Mouse (Mus musculus) megakaryocyte, embryonic 14.5 days (primary cell): ENCODE data around the gene Upf2. TPM values are rescaled to one million over a fixed set of nuclear protein-coding genes. Genes with fewer than 3 reads are reported as not detected.
"Not testable (repeated sequence)": the region's sequence is repeated elsewhere in the genome, so short reads cannot be mapped to it uniquely, and the experiment has no call there.

Experiments
- H3K27me3 ChIP-seq: replicated peaks from 2 replicates; pipeline ENCODE3; 2012; ENCODE audit warnings: inconsistent platforms
- H3K36me3 ChIP-seq: replicated peaks from 2 replicates; pipeline ENCODE3; 2012; ENCODE audit warnings: low read length, inconsistent platforms, mixed read lengths
- H3K4me1 ChIP-seq: 2 replicates; pipeline ENCODE4 v1.6.1; 2012; ENCODE audit warnings: inconsistent platforms
- H3K4me3 ChIP-seq: replicated peaks from 2 replicates; pipeline ENCODE3; 2012; ENCODE audit warnings: moderate library complexity, mild to moderate bottlenecking, inconsistent platforms
- H3K9me3 ChIP-seq: 2 replicates; pipeline ENCODE4 v1.6.1; 2012; ENCODE audit warnings: inconsistent platforms
- FLI1 ChIP-seq: IDR thresholded peaks from 2 replicates; pipeline ENCODE4 v1.6.1; 2012; ENCODE audit warnings: low read length, inconsistent platforms, mixed read lengths
- GATA1 ChIP-seq: IDR thresholded peaks from 3 replicates; pipeline ENCODE4 v1.6.1; 2012; ENCODE audit warnings: mixed read lengths, low read length, inconsistent platforms, borderline replicate concordance
- polyA plus RNA-seq: library from polyadenylated mRNA; stranded (reverse); fragments of >175 nt; gene quantifications from 2 replicates; pipeline ENCODE4 v1.2.3, GENCODE M21; 2012; ENCODE audit warnings: low replicate concordance; ENCODE audit not compliant: insufficient read depth

Gene Upf2
- polyA plus RNA-seq, 1 experiment = 2.7 TPM

DNA sequence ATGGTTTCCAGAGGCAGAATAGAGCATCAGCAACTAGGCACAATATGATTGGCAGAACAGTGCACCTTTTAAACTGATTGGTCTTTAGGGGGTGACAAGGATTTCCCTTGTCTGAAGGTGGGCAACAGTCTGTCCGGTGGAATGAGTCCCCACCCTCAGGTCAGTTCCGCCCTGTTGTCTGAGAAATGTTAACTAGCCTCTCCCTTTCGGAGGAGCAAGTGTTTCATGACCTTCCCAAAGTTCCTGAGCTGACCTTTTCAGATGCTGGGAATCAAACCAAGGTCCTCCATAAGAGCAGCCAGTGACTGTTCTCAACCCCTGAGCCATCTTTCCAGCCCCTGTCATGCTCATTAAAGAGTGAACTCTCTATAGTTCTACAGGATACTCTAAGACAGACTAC lies 4.4 kb upstream of the Upf2 start:
- Histone ChIP-seq H3K4me3 (no peak overlapping the region), H3K4me1 (peaks cover 32% of the 10 kb centered on the region), H3K27me3 (peaks cover 6% of the 10 kb centered on the region), H3K9me3 (no peaks in the 10 kb centered on the region), H3K36me3 (no peaks in the 10 kb centered on the region)
- TF ChIP-seq GATA1 (no peak), FLI1 (no peak)

DNA sequence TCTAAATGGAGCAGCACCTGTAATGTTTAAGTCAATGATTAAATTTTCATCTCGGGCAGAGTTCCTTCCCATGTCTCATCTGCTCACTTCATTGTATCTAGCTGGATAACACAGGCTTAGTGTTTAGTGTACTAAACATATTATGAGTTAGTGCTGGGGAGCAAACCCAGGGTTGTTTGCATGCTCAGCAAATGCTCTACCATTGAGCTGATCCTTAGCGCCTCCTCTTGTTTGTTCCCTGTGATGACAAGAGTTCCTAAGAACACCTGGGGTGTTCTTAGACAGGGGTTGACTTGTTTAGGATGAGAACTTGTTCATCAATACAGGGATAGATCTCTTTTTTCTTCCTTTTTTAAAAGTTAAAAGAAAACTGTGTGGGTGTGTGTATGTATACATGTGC lies 2.3 kb upstream of the Upf2 start:
- H3K4me1 ChIP-seq = peaks cover 31% of the 10 kb centered on the region

DNA sequence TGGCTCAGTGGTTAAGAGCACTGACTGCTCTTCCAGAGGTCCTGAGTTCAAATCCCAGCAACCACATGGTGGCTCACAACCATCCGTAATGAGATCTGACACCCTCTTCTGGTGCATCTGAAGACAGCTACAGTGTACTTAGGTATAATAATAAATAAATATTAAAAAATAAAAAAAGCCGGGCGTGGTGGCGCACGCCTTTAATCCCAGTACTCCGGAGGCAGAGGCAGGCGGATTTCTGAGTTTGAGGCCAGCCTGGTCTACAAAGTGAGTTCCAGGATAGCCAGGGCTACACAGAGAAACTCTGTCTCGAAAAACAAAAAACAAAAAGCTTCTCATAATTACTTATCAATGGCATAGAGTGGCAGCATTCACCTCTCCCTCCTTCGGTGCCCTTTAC lies 1.4 kb upstream of the Upf2 start:
- H3K4me3 ChIP-seq = peak overlapping the region; percentile 96
- peaks cover 35% of the 10 kb centered on the region for H3K4me1 ChIP-seq
- H3K27me3 ChIP-seq, H3K9me3 ChIP-seq, H3K36me3 ChIP-seq: not testable (repeated sequence)

More for the DNA sequence above, 2.3 kb upstream of the Upf2 start:
- no peaks in the 10 kb centered on the region for H3K27me3 ChIP-seq
- no peak overlapping the region for H3K4me3 ChIP-seq
- TF ChIP-seq FLI1 (no peak), GATA1 (no peak)
- peaks cover 3% of the 10 kb centered on the region for H3K36me3 ChIP-seq
- no peaks in the 10 kb centered on the region for H3K9me3 ChIP-seq

DNA sequence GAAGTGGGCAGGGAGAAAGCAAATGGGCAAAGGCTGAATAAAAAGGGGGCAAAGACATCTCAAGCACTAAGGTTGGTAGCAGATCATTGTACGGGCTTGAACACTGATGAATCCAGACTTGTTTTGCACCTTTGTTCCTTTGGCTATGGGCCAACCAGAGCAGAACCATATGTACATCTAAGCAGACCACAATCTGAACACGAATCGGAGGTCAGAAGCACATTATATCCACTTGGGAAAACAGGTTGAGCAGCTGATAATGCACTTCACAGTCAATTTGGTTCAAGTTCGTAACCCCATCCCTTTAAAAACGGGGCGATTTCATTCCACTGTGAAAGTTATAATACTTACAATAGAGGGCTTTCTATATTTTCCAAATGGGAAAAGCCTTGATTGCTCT lies 964 bp upstream of the Upf2 start:
- peak overlapping the region; percentile 96 for H3K4me3 ChIP-seq
- H3K36me3 ChIP-seq = peaks cover 4% of the 10 kb centered on the region
- no peaks in the 10 kb centered on the region for H3K9me3 ChIP-seq
- TF ChIP-seq GATA1 = no peak
- no peak for TF ChIP-seq FLI1
- peaks cover 36% of the 10 kb centered on the region for H3K4me1 ChIP-seq
- no peaks in the 10 kb centered on the region for H3K27me3 ChIP-seq

DNA sequence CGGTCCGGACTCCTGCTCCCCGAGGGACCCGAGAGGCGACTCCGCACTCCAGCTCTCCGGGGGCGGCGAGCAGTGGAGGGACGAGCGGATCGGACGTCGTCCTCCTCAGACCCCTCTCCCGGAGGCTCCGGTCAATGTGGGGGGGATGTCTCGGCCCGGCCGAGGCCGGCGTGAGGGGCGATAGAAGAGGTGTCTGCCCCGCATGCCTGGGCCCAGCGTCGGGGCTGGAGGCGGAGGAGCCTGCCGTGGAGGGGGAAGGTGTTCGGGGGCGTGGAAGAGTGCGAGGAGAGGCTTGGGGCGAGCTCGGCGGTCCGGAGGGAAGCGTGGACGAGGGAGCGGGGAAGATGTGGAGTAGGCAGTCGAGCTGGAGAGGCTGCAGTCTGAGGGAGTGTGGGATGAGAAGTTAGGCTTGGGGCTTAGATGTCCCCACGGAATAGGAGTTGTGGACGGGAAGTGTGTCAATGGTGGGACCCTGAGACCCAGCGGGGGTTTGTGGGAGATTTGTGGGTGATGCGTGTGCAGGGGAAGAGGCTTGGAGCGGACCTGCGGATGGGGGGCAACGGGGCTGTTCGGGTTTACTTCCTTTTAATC lies 447 bp downstream of the Upf2 start:
- Histone ChIP-seq H3K36me3 (peaks cover 10% of the 10 kb centered on the region), H3K9me3 (no peaks in the 10 kb centered on the region)

DNA sequence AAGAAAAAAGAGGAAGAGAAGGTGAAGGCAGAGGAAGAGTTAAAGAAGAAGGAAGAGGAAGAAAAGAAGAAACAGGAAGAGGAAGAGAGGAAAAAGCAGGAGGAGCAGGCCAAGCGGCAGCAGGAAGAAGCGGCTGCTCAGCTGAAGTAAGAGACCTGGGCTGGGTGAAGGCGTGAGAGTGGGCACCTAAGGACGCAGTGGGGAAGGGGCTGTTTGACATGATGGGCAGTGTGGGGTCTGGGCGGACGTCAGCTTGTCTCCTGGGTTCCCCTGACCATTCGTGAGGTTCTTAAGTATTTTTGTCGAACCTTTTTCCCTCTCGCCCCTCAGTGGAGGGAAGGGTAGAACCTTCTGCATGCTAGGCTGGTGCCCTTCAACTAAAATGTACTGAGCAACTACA lies 6.4 kb downstream of the Upf2 start:
- H3K4me3 ChIP-seq = no peak overlapping the region
- H3K36me3 ChIP-seq = peaks cover 70% of the 10 kb centered on the region
- TF ChIP-seq GATA1 (no peak), FLI1 (no peak)
- peaks cover 29% of the 10 kb centered on the region for H3K4me1 ChIP-seq
- H3K27me3 ChIP-seq = no peaks in the 10 kb centered on the region
- peaks cover 2% of the 10 kb centered on the region; the same call in 1 of the 2 replicates for H3K9me3 ChIP-seq

More for the DNA sequence above, 447 bp downstream of the Upf2 start:
- Histone ChIP-seq H3K4me3 (peak overlapping the region; percentile 96), H3K27me3 (no peaks in the 10 kb centered on the region), H3K4me1 (peaks cover 25% of the 10 kb centered on the region)
- TF ChIP-seq FLI1 (no peak), GATA1 (no peak)

DNA sequence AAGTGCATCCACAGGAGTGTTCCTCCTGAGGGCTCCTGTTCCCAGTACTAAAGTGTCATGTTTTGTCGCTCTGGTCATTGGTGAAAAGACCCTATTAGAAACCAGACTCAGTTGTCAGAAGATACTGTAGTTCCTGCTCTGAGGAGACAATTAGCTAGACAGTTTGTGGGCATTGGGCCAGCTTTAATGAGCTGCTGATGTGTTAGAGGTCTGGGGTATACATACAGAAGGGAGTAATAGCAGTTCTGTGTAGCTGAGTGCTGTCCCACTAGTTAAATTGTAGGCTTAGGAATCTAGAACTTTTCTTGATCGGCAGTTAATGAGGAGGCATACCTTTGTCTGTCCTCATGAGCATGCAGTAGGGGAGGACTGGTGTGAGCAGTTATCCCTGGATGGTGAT lies 11.0 kb downstream of the Upf2 start:
- TF ChIP-seq FLI1 = no peak
- TF ChIP-seq GATA1 = no peak
- Histone ChIP-seq H3K27me3 (no peaks in the 10 kb centered on the region), H3K9me3 (peaks cover 2% of the 10 kb centered on the region; the same call in 1 of the 2 replicates), H3K4me1 (peaks cover 12% of the 10 kb centered on the region), H3K36me3 (peaks cover 86% of the 10 kb centered on the region), H3K4me3 (no peak overlapping the region)

DNA sequence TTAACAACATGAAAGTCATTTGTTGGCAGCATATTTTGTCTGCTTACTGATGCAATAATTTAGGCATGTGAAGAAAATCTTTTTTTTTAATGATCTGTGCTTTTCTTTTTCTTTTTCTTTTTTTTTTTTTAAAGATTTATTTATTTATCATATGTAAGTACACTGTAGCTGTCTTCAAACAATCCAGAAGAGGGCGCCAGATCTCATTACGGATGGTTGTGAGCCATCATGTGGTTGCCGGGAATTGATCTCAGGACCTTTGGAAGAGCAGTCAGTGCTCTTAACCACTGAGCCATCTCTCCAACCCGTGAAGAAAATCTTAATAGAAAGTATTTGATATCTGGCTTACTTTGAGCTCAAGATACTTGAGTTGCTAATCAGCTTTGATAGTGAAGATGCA lies 12.5 kb downstream of the Upf2 start:
- not testable (repeated sequence) for H3K4me1 ChIP-seq, H3K4me3 ChIP-seq, H3K27me3 ChIP-seq, H3K9me3 ChIP-seq
- peaks cover 76% of the 10 kb centered on the region for H3K36me3 ChIP-seq

DNA sequence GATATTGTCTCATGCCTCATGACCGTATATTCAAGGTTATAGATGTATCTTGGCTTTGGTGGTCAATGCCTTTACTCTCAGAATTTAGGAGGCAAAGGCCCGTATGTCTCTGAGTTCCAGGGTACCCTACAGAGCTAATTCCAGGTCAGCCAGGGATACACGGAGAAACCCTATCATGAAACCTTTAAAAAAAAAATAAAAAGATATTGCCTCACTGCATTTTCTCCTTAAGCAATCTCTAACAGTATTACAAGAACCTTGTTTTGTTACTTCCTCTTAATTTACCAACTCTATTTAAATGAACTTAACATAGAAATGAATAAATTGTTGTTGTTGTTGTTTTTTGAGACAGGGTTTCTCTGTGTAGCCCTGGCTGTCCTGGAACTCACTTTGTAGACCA lies 14.7 kb downstream of the Upf2 start:
- TF ChIP-seq FLI1 (no peak), GATA1 (no peak)
- H3K4me1 ChIP-seq = peaks cover 14% of the 10 kb centered on the region

DNA sequence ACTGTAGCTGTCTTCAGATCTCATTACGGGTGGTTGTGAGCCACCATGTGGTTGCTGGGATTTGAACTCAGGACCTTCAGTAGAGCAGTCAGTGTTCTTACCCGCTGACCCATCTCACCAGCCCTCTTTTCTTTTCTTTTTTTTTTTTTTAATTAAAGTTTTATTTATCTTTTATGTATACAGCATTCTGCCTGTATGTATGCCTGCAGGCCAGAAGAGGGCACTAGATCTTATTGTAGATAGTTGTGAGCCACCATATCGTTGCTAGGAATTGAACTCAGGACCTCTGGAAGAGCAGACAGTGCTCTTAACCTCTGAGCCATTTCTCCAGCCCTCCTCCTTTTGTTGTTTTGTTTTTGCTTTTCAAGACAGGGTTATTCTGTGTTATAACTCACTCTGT lies 19.4 kb downstream of the Upf2 start:
- not testable (repeated sequence) for H3K27me3 ChIP-seq, H3K9me3 ChIP-seq, H3K4me3 ChIP-seq
- Histone ChIP-seq H3K36me3 (peaks cover 36% of the 10 kb centered on the region), H3K4me1 (peaks cover 11% of the 10 kb centered on the region)

More for the DNA sequence above, 14.7 kb downstream of the Upf2 start:
- Histone ChIP-seq H3K36me3 (peaks cover 56% of the 10 kb centered on the region), H3K9me3 (no peaks in the 10 kb centered on the region), H3K27me3 (no peaks in the 10 kb centered on the region), H3K4me3 (no peak overlapping the region)

DNA sequence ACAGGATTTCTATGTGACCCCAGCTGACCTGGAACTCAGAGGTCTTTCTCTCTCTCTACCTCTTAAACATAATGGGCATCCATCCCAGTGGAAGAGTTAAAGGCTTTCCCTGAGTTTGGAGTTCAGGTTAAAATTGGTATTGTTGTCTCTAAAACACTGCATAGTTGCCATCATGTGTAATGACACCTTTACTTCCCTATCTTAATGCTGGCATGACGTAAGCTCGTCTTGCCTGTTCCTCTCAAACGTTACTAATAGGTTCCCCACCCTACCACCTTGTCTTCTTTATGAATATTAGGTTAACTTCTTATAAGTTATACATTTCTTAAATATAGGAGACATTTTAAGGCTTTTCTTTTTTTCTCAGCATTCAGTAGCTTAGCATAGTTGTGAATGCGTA lies 26.3 kb downstream of the Upf2 start:
- Histone ChIP-seq H3K36me3 (peaks cover 73% of the 10 kb centered on the region), H3K9me3 (no peaks in the 10 kb centered on the region), H3K27me3 (no peaks in the 10 kb centered on the region), H3K4me1 (peaks cover 4% of the 10 kb centered on the region), H3K4me3 (no peak overlapping the region)
- TF ChIP-seq FLI1 (no peak), GATA1 (no peak)
